Mouse (Mus musculus) cerebellum, adult 8-10 months (tissue): ENCODE results near the gene Gtf2e1.

Experiments
- DNase-seq: peaks from one replicate; pipeline ENCODE4 v3.0.0; 2022

The Gtf2e1 gene

GRCm38 (mm10) chr16:37539611-37540580 is at the start of gene Gtf2e1, which contains the start of gene Rabl3:
TSS of gene Gtf2e1 (minus strand) at chr16:37539789.
TSS of gene Rabl3 (plus strand) at chr16:37539885.
- peak; percentile 97 for DNase-seq

GRCm38 (mm10) chr16:37585129-37585563 is 45.6 kb upstream of the Gtf2e1 start:
- DNase-seq, result no peak

GRCm38 (mm10) chr16:37584218-37585035 is 44.8 kb upstream of the Gtf2e1 start:
- DNase-seq, result peak; percentile 62

- no peak for DNase-seq
Measured at GRCm38 (mm10) chr16:37583801-37584200, 44.2 kb upstream of the Gtf2e1 start.

GRCm38 (mm10) chr16:37583306-37583705 is 43.7 kb upstream of the Gtf2e1 start:
- DNase-seq, result no peak

GRCm38 (mm10) chr16:37581901-37582300 is 42.3 kb upstream of the Gtf2e1 start:
- no peak for DNase-seq

- no peak for DNase-seq
Measured at GRCm38 (mm10) chr16:37580651-37581050, 41.1 kb upstream of the Gtf2e1 start.

- no peak for DNase-seq
Measured at GRCm38 (mm10) chr16:37579994-37580393, 40.4 kb upstream of the Gtf2e1 start, which contains the start of gene Hgd. TSS of gene Hgd (plus strand) at chr16:37580153.

GRCm38 (mm10) chr16:37579591-37579990 is 40.0 kb upstream of the Gtf2e1 start:
- no peak for DNase-seq

GRCm38 (mm10) chr16:37575325-37575724 is 35.7 kb upstream of the Gtf2e1 start:
- DNase-seq, result no peak

- DNase-seq, result no peak
Measured at GRCm38 (mm10) chr16:37573061-37573460, 33.5 kb upstream of the Gtf2e1 start.

- DNase-seq, result no peak
Measured at GRCm38 (mm10) chr16:37572117-37572754, 32.6 kb upstream of the Gtf2e1 start.

GRCm38 (mm10) chr16:37571554-37571953 is 32.0 kb upstream of the Gtf2e1 start:
- DNase-seq, result no peak

- no peak for DNase-seq
Measured at GRCm38 (mm10) chr16:37567113-37568050, 27.8 kb upstream of the Gtf2e1 start.

- no peak for DNase-seq
Measured at GRCm38 (mm10) chr16:37566107-37566506, 26.5 kb upstream of the Gtf2e1 start.

- no peak for DNase-seq
Measured at GRCm38 (mm10) chr16:37565117-37565516, 25.5 kb upstream of the Gtf2e1 start.

- DNase-seq, result no peak
Measured at GRCm38 (mm10) chr16:37562961-37563360, 23.4 kb upstream of the Gtf2e1 start.

- DNase-seq, result no peak
Measured at GRCm38 (mm10) chr16:37562414-37562813, 22.8 kb upstream of the Gtf2e1 start.

- DNase-seq, result no peak
Measured at GRCm38 (mm10) chr16:37552824-37553223, 13.2 kb upstream of the Gtf2e1 start.

- no peak for DNase-seq
Measured at GRCm38 (mm10) chr16:37550981-37551380, 11.4 kb upstream of the Gtf2e1 start.

GRCm38 (mm10) chr16:37550266-37550665 is 10.7 kb upstream of the Gtf2e1 start:
- no peak for DNase-seq

GRCm38 (mm10) chr16:37546312-37546711 is 6.7 kb upstream of the Gtf2e1 start:
- no peak for DNase-seq
